Mouse (Mus musculus) testis, postnatal 14 days (tissue): Measurements from ENCODE around the gene Sobp.

Experiments
- DNase-seq: peaks from one replicate; pipeline ENCODE4 v3.0.0; 2021; ENCODE audit warnings: low spot score

The Sobp gene

DNA sequence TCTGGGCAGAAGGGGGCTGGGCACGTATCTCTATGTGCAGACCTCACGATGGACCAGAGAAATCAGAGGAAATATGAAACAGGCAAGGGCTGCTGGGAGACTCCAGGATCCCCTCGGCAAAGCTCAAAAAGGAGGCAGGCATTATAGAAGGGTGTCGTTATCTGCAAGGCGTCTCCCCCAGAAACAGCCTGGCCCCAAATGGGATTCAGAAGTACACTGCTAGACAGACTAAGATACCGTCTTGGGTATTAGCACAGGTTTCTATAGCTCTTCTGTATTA lies 90.3 kb downstream of the Sobp start:
- DNase-seq, result no peak

DNA sequence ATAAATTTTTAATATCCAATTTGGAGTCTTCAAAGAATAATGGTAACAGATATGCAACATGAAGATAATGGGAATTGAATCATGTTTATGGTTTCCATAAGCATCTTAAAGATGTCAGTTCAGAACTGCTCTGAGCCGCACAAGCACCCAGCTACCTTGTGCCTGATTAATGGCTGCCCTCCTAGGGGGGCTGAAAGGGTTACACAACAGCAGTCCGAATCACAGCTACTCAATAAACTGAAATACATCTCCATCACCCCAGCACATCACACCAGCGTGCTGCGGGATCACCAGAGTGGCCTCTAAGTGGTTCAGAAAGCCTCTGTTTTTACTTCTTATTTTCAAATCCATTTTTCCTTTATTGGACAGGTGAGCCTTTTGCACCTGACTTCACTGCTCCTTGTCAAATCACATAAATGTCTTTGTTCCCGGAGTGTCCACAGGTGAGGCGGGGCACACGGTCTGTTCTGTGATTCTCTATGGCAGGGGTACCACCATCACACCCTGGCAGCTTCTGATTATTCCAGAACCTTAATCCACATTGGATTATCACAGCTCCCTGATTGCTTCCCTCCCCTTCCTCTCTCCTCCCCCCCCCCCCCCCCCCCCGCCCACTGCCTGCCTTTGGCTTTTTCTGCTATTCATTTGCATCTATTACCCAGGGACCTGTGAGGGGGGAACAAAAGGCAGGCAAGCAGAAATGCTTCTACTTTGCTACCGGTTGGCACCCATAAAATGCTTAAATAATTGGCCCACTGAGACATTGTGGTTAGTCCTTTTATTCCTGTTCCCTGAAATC lies 90.8 kb downstream of the Sobp start:
- DNase-seq, result no peak

DNA sequence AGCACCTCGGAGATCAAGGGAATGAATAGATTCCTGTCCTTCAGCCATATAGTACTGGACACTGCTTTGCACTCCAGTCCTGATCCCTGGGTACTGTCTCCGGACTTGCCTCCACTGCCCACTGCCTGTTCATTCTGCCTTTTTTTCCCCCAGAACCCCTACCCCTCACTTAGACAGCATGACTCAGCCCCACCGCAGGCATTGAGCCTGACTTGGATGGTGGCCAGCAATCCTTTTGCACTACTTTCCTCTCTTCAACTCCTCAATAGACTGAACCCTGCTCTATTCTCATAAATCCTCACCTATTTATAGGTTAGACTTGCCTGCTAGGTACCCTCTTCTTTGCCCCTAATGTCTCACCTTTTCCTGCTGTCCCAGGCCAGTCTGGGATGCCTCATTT lies 93.0 kb downstream of the Sobp start:
- no peak for DNase-seq

DNA sequence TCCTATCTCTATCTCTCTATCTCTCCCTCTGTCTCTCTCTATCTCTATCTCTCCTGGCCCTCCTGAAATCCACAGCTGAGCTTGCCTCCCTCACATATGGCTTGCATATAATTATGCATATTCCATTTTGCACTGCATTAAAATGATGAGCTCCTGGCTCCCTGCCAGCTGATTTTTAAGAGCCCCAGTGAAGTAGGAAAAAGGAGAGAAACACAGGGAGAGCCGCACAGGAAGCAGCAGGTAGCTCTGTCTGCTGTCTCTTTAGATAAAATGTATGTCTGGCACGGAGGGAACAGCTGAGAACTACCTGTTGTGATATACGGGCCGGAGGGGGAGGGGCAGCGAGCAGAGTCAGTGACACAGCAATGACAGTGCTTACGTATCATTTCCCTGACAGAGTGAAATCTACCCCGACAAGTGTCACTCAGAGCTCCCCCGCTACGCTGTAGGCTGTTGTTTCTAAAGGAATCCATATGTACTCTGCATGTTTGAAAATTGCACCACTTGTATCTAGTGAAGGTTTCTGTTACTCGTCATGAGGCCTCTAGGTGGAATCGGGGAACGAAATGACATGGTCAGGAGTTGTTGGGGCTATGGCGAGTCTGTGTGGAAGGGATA lies 98.7 kb downstream of the Sobp start:
- DNase-seq, result no peak

DNA sequence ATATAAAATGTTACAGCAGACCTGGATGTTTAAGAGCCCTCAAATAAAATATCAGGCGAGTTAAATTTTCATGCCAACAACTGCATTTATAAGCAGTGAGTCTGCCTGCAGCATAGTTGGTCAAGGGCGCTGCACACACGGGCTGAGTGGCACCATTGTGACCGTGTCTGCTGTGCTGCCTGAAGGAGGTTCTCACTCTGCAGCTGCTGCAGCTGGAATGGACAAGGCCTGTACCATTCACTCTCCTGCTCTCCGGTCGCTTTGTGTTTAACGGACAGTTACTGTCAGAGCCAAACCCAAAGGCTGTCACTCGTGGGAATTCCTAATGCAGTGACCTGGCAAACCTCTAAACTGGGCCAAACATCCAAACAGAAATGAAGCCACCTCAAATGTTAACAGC lies 101.0 kb downstream of the Sobp start:
- no peak for DNase-seq

DNA sequence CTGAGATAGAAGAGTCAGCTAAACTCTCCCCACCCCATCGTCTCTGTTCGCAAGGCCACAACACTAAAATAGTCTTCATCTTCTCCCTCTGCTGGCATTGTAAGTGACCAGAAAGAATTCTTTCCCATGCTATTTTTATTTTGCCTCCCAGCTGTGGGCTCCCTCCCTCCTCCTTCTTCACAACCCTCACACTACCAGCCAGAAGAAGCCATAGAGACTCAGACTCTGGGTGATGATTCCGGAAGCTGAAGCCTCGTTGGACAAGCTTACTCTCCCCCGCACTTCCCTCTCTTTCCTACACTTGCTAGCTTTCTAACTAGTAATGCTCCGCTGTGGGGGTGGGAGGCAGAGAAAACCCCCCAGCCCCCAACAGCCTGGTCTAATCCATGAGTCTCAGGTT lies 103.4 kb downstream of the Sobp start:
- no peak for DNase-seq

DNA sequence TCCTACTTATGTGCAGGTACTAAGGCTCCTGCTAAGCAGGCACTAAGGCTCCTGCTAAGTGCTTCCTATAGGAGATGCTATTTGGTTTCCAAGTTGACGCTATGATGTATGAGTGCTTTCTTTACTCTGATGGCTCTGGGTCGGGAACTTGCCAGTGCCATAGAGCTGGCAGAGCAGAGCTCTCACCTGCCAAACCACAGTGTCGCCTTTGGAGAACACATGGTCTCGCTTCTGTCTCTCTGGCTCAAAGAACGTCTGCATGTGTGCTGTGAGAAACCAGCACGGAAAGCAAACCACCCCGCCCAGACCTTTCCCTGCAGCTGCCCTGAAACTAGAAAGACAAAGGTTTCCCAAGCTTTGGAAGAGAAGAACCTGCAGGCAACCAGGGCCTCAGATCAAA lies 109.0 kb downstream of the Sobp start:
- no peak for DNase-seq

DNA sequence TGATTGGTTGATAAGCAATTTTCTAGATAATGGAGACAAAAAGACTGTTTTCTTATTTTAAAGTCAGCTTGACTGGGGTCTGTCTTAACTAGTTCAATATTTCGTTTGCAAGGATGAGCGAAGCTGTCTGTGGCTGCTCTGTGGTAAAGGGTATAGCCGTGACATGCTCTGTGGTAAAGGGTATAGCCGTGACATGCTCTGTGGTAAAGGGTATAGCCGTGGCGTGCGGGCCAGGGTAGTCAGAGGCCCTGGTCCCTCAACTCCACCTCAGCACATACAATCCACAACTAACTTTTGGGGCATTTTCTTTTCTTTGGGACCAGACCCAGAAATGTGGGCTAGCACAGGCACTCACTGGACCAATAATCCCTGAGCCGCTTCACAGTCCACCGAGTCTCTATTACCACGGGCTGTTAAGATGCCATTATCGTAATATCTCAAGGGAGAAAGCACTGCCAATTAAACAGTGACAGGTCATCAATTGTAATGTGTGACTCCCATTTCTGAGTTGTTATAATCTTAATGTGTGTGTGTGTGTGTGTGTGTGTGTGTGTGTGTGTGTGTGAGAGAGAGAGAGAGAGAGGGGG lies 112.7 kb downstream of the Sobp start:
- DNase-seq, result no peak

DNA sequence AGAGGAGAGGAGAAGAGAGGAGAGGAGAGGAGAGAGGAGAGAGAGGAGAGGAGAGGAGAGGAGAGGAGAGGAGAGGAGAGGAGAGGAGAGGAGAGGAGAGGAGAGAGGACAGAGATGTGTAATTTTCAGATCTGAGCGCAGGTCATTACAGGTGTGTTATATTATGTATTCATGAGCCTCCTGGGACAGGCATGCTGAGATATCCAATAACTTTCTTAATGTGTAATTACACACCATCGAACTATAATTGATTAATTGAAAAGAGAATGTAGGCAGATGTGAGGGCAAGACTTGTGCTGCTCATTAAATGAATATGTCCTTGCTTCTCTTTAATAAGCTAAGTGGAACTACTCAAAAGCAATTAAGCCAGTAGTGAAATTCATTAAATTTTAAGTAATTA lies 118.9 kb downstream of the Sobp start:
- no peak for DNase-seq

DNA sequence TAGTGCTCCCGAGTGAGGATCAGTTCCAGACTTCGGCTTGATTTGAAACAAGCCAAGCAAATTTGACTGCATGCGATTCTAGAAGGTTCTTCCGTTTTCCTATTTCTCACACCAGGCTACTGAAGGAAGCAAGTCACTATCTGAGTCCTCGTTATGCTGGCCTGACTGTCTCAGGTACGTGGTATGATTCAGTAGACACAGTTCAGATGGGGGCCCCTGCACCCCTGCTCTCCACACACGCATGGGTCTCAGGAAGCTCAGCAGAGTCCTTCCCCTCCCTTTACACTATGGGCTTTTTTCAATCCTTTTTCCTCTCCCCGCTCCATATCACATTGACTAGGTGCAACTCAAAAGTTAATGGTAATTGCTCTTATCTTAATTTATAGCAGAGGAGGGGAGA lies 119.6 kb downstream of the Sobp start:
- DNase-seq, result no peak

DNA sequence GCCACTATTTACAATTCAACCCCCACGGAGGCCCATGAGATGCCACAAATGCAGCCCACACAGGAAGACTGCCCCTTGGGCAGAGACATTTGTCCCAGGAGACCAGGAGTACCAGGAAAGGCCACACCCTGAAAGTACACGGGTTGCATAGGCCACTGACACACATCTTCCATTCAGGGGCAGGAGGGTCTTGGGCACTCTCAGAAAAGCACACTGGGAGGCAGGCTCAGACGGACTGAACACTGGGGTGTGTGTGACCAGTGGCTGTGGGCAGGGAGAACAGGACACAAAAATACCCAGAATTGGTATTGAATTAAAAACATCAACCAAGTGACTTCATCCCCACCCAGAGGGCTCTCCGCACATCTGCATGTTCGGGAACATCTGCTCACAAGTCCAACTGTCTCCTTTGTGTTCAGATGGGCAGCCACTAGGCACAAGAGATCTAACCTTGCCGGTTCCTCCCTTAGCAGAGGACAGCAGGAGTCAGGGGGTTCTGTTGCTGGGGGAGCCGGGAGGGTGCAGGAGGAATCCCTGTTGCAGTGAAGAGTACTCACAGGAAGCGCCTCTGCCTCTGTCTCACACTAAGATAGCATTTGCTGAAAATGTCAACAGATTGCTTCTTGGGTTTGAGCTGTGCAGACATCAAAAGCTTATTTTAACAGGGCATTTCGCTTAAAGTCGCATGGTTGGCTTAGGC lies 120.3 kb downstream of the Sobp start:
- no peak for DNase-seq

DNA sequence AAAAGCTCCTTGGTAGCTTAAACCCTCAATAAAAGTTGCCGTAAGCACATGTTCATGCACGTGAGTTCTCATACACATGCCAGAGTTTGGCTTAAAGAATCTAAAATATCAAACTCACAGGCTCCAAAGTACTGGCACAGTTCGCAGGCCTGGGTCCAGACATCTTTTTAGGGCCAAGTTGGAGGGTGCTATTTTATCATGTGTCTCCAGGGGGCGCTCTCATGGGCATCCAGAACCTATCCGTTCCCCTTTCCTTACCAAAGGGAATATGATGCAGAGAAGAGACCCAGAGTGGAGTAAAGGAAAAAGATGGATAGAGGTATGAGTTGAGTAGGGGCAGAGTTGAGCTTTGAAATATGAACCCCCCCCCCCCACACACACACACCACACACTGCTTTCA lies 121.9 kb downstream of the Sobp start:
- no peak for DNase-seq

DNA sequence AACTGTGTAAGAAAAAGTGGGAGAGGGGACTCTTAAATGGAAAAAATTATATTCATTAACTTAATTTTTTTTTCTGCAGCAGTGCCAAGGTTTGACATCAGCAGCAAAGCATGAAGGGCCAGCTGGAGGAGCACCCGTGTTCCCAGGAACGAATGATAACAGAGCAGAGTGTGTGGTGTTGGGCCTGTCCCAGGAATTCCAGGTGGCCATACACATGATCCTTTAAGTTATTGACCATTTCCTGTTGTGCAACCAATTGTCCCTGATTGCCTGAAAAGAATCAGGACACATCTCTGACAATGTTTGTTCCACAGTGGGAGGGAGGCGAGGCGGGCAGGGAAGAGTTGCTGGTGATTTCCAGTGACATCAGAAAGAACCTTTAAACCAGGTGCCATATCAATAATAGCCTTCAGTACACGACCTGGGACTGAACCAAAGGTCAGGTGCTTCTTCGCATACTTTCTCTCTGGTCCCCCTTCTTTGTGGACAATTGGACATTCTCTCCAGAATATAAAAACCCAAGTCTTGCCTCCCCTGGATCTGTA lies 126.5 kb downstream of the Sobp start:
- DNase-seq, result no peak

DNA sequence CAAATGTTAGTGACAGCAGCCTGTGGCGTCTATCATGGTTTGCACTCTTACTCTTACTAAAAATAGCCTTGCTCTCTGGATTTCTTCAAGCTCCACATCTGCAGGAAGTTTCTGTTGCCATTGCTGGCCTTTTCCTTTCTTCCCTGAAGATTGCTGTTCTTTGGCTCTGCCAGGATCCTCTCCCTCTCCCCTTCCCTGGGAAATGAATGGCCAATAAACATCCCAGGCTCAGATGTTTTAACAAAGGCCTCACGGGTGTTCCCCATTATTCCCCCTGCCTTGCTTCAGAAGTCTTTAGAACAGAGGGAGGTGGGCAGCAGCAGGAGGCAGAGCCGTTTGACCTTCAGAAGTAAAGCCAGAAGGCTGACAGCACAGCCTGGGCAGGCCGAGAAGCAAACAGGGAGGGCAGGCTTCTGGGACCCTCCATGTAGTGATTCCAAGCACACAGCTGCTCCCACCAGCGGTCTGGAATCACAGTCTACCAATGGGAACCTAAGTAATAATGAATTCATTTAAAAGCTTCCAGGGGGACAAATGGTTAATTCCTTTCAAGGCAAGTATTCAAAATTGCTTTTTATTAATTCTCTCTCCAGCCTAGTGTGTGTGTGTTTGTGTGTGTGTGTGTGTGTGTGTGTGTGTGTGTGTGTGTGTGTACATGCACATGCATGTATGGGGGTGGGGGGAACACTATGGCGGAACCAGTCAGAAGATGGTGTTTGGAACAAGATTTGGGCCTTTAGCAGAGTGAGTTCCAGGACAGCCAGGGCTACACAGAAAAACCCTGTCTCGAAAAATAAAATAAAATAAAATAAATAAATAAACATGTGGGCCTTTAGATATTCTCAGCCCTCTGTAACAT lies 130.8 kb downstream of the Sobp start:
- no peak for DNase-seq

DNA sequence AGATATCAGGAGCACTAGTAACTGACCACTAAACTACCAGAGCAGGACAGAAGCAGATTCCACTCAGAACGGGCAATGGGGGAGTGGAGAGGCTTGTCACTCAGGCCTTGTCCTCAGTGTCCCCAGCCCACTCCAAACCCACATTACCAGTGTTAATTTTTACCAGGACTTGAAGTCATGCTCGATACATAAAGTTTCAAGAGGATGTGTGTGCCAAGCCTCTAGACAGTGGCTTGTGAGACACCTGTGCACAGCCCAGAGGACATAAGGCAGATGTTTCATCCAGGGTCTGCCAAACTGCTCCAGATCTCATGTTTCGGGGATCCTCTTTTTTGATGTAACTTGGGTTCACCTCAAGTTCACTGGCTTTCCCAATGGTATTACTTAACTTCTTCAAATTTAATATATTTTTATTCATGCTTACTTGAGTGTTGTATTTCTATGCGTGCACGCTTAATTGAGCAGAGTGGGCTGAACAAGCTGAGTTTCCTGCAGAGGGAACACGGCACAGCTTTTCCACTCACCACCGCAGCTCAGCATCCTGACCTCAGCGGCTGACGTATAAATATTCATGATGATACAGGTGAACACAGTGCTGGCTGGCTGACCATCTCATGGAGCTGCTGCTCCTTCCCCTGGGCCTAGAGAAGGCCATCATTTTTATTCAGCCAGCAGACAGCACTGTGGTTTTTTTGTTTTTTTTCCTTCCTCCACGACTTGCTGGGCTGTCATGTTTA lies 131.6 kb downstream of the Sobp start:
- DNase-seq, result no peak

DNA sequence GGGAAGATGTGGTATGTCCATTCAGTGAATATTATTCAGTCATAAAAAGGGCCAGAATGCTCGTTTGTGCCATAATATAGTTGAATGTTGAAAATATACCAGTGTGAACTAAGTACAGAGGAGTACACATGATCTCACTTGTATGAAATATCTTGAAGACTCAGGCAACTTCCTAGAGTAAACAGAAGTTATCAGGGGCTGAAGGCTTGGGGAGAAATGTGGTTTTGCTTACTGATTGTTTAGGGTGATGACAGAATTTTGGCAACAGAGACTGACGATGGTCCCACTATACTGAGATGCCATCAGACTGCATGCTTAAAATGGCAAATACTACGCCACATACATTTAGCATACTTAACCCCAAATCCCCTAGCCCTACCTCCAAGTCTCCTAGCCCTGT lies 132.5 kb downstream of the Sobp start:
- DNase-seq, result no peak

DNA sequence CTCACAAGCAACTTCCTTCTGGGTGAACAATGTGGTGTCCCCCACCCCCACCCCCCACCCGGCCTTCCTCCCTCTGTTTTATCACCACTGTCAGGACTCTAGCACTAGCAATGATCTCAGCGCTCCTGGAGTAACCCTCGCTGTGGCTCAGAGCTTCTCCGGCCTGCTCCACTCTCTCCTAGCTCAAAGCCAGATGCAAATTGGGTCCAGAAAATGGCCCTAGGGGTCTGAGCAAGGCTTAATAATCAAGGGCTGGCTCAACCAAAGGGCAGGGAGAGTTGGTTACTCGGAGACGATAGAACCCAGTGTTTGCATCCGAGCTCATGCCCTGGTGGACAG lies 136.9 kb downstream of the Sobp start:
- DNase-seq, result no peak

DNA sequence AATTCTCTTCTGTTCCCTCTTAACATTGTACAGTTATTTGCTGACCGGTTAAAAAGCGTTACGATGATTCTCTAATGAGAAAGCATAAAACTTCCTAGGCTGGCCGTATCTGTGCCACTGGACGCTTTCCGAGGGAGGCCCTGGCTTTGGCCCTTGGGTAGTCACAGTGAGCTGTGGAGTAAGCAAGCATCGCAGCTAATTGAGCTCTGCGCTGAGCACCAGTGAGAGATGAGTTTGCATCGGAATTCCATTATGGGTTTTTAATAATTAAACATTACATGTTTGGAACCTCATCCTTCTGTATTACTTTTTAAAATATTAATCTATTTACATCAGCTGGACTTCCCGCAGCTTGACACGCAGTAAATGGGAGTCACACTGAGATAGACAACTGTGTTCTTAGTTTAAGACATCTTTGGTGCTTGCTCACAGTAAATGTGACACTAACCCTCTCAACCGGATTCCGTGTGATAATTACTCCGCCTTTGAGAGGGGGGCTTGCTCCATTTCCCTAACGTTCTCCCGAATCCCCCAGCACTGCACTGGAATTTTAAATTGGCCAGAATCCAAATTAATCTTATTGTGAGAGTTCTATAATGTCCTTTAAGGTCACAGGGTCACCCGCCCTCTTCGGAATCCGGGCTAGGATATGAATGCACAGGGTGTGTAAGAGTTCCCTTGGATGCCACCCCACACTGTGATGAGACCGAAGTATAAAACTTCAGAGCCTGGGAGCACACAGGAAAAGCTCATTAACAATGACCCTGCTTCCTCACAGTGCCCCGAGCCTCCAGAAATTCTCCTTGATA lies 137.5 kb downstream of the Sobp start:
- no peak for DNase-seq

DNA sequence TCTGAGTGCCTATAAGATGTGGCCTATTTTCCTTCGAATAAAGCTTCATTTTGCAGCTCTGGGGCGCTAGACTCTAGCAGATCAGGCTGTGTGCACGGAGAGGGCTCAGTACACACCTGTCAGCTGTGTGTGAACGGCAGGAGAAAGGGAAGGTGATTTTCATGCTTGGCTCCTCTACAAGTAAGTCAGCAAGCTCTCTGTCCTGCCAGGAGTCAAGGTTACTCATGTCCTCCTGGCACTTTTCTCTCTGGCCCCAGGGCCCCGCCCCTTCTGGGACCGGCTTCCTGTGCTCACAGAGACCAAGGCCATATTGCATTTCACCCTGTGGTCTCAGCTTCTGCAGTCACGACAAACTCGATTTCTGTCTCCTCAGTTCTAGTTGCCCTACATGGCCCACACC lies 138.8 kb downstream of the Sobp start:
- DNase-seq, result no peak

DNA sequence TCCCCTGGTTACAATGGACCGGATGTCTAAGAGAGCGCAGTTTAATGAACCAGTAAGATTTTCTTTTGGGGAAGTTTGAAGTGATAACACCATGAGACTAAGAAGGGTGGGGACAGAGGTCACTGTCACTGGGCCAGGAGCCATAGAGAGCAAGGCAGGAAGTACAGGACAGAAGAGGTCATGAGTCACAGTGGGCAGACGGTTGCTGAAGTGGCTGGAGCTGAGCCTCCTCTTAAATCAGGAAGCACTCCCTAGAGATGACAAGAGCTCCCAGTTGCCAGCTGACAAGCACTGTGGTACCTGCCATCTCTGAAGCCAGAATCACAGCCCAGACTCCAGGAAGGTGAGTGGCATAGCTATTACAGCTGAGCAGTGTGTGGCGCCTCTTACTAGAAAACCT lies 139.5 kb downstream of the Sobp start:
- no peak for DNase-seq
